14 mouse cellular contexts compared by ENCODE assay signal in genomic region chr14:57332503-57332902, GRCm38 (mm10).
"Had no signal": no experiment of that assay in that cellular context is flagged by ENCODE, and none has a peak within 500 bp of the region (broad histone marks: within the 10 kb centered on the region; RNA-seq: fewer than 3 reads in every experiment).

No protein-coding gene starts in this region.

- H3K9me3 ChIP-seq: kidney, embryonic 15.5 days; limb, embryonic 12.5 days; liver, embryonic 13.5 days; midbrain, embryonic 15.5 days; neural tube, embryonic 13.5 days had no signal

- H3K4me2 ChIP-seq: kidney, embryonic 15.5 days; limb, embryonic 12.5 days; liver, embryonic 13.5 days; midbrain, embryonic 11.5 days; midbrain, embryonic 15.5 days; neural tube, embryonic 13.5 days had no signal

- DNase-seq: kidney, adult 11 months; kidney, postnatal 25 days; layer of hippocampus, adult 9-11 months; layer of hippocampus, postnatal 36 days; liver, embryonic 13.5 days; retina, postnatal 1 day; right cerebral cortex, postnatal 4 days; thymus, postnatal 4 days had no signal

- H3K4me3 ChIP-seq: kidney, embryonic 15.5 days; limb, embryonic 12.5 days; liver, embryonic 13.5 days; midbrain, embryonic 15.5 days; neural tube, embryonic 13.5 days had no signal

- H3K9ac ChIP-seq: kidney, embryonic 15.5 days; limb, embryonic 12.5 days; liver, embryonic 13.5 days; midbrain, embryonic 15.5 days; neural tube, embryonic 13.5 days had no signal

- H3K27me3 ChIP-seq: kidney, embryonic 15.5 days; limb, embryonic 12.5 days; liver, embryonic 13.5 days; midbrain, embryonic 15.5 days; neural tube, embryonic 13.5 days had no signal

- H3K4me1 ChIP-seq: kidney, embryonic 15.5 days; limb, embryonic 12.5 days; liver, embryonic 13.5 days; midbrain, embryonic 15.5 days; neural tube, embryonic 13.5 days had no signal

- ATAC-seq: hindbrain, postnatal 0 days; midbrain, embryonic 15.5 days had no signal

- H3K36me3 ChIP-seq: kidney, embryonic 15.5 days; limb, embryonic 12.5 days; liver, embryonic 13.5 days; midbrain, embryonic 15.5 days; neural tube, embryonic 13.5 days had no signal

- H3K27ac ChIP-seq: hindbrain, postnatal 0 days; kidney, embryonic 15.5 days; limb, embryonic 12.5 days; liver, embryonic 13.5 days; midbrain, embryonic 15.5 days; neural tube, embryonic 13.5 days had no signal
